Mouse (Mus musculus): ENCODE data around the gene Gm21800. TPM values are rescaled to one million over a fixed set of nuclear protein-coding genes. Genes with fewer than 3 reads are reported as not detected.
"Not testable (repeated sequence)": the region's sequence is repeated elsewhere in the genome, so short reads cannot be mapped to it uniquely, and the experiment has no call there.

Gm21800 gene
- polyA plus RNA-seq (2014; fragmentation: Nextera tagmentation; extraction: Ambion mirVana): not detected in 2 replicates

DNA sequence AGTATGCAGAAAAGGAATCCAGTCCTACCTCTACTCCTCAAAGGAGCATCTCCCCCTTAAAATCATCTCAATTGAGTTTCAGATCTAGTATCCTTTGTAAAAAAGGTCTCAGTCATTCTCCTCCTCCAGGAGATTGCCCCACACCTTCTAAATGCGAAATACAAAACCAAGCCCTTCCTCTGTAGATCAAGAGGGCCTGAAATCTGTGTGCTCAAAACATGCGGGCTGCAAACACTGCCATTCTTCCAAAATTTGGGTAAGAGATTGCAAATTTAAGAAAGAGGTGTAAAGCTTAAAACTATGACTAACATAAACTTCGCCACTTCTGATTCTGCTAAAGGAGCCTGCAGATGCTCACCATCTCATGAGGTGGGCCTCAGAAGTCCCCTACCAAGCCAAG is at the start of gene Gm21800:
Gene Gm21800 (plus strand): TSS at position 301 of the 400 bp plus-strand sequence.
- not testable (repeated sequence) for H3K27ac ChIP-seq (replicated peaks; ENCODE audit: low read depth, low read length); H3K4me1 ChIP-seq (ENCODE audit: control insufficient read depth, insufficient read depth, low read length); H3K27me3 ChIP-seq (ENCODE audit: control insufficient read depth, insufficient read depth, low read length); H3K9ac ChIP-seq (ENCODE audit: low read length); H3K4me3 ChIP-seq (ENCODE audit: low read depth, low read length); DNase-seq (ENCODE audit: low spot score); H3K4me2 ChIP-seq (ENCODE audit: low read depth, severe bottlenecking); H3K9me3 ChIP-seq (ENCODE audit: control insufficient read depth, low read length); H3K36me3 ChIP-seq (ENCODE audit: control insufficient read depth, insufficient read depth, low read length); ATAC-seq (ENCODE audit: insufficient number of reproducible peaks, low FRiP score, low TSS enrichment, low read depth)
- 71% methylated on average over 1 of the region's 3 CpGs for WGBS
